Mouse (Mus musculus) spleen, adult 2 months (tissue): ENCODE measurements at regions not wholly inside any gene's neighbourhood (a gene's known extent, or its start where the extent isn't known, plus 50 kb on each side); places are given as distances from the start of the nearest gene placed in this dataset.
A peak's percentile ranks its signal among the peaks of the same experiment; 100 is the strongest.

ENCODE experiments used
- DNase-seq, 2 experiments: peaks; one replicate each; pipeline versions ENCODE4 v3.0.0 to v3.0.0-alpha.2; 2012 to 2021; ENCODE audit warnings: low spot score in 2 of 2, low read depth in 1 of 2
- H3K27ac ChIP-seq: fragments of 200-500 bp; 2 replicates; pipeline ENCODE4 v1.5.1; 2012; ENCODE audit warnings: low read length, inconsistent platforms; ENCODE audit not compliant: insufficient read depth
- H3K27me3 ChIP-seq: fragments of 200-500 bp; 2 replicates; pipeline ENCODE4 v1.6.1; 2012; ENCODE audit warnings: mild to moderate bottlenecking, moderate library complexity, low read length, inconsistent platforms; ENCODE audit not compliant: control insufficient read depth, insufficient read depth
- H3K36me3 ChIP-seq: fragments of 200-500 bp; 2 replicates; pipeline ENCODE4 v1.6.1; 2012; ENCODE audit warnings: mild to moderate bottlenecking, low read length, inconsistent platforms; ENCODE audit not compliant: control insufficient read depth, insufficient read depth
- H3K4me1 ChIP-seq: fragments of 200-500 bp; 2 replicates; pipeline ENCODE4 v1.6.1; 2011; ENCODE audit warnings: inconsistent platforms; ENCODE audit not compliant: control insufficient read depth, insufficient read depth, insufficient read length
- H3K4me3 ChIP-seq: fragments of 200-500 bp; 2 replicates; pipeline ENCODE4 v1.5.1; 2011; ENCODE audit warnings: mild to moderate bottlenecking, inconsistent platforms; ENCODE audit not compliant: insufficient read depth, insufficient read length; ENCODE audit errors: extremely low read depth
- CTCF ChIP-seq: fragments of 200-500 bp; IDR thresholded peaks from 2 replicates; pipeline ENCODE4 v1.5.1; 2011; ENCODE audit warnings: mild to moderate bottlenecking, inconsistent platforms; ENCODE audit not compliant: insufficient read depth, insufficient read length, insufficient replicate concordance; ENCODE audit errors: extremely low read depth
- POLR2A ChIP-seq: fragments of 200-500 bp; IDR thresholded peaks from 2 replicates; pipeline ENCODE4 v1.6.1; 2011; ENCODE audit warnings: low read depth, low read length, inconsistent platforms
- WGBS: fragments of 180-500 bp; shearing (Covaris S2); methylation state at CpG from one replicate; pipeline ENCODE4 v1.1.7; 2018; 5-methylcytosine and 5-hydroxymethylcytosine counted together

- no peak for TF ChIP-seq CTCF
- TF ChIP-seq POLR2A, result no peak
- WGBS, result 86% methylated on average over 7 of the region's 7 CpGs
- H3K4me3 ChIP-seq, result no peak overlapping the region
- H3K36me3 ChIP-seq, result no peaks in the 10 kb centered on the region
- DNase-seq, result no peak
- H3K4me1 ChIP-seq, result no peaks in the 10 kb centered on the region
- no peak overlapping the region for H3K27ac ChIP-seq
- H3K27me3 ChIP-seq, result no peaks in the 10 kb centered on the region
Measured at GRCm38 (mm10) chr11:114419002-114419401, 249.3 kb upstream of the Rpl38 start.

DNA sequence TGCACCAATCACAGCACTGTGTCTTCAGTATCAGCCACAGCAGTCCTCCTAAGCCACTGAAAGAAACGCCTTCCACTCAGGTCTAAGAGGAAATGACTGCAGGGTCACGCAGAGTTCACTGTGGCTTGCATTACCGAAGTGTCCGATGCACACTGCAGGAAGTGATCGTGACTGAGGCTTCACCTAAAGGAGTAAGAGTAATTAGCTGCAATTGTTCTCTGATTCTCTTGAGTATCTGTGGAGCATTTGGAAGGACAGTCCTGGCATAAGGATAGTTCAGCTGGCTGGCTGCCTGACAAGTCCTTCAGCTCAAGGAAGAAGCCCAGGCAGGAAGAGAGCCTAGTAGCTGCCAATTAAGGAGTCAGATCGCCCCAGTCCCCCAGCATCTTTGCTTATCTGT lies 252.2 kb upstream of the Rpl38 start:
- Histone ChIP-seq H3K27ac (no peak overlapping the region), H3K4me1 (no peaks in the 10 kb centered on the region), H3K4me3 (no peak overlapping the region), H3K27me3 (no peaks in the 10 kb centered on the region), H3K36me3 (no peaks in the 10 kb centered on the region)
- no peak for TF ChIP-seq CTCF
- TF ChIP-seq POLR2A, result no peak
- 34% methylated on average over 6 of the region's 6 CpGs for WGBS
- no peak for DNase-seq

DNA sequence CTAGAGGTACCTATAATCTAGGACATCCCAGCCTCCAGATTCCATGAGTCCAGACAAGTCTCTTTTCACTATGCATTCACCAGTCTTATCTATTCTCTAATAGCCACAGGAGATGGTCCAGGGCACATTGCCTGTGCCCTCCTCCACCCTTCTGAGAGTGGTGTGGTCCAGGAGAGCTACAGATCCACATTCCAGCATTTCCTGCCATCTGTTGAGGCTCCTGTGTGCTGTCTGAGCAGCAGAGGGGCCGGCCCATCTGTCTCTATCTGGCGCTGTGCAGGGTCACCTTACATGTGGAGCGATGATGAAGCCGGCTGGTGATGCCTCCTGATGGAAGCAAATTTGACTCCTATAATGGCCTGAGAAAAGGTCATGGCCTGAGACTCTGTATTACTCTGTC lies 263.9 kb upstream of the Rpl38 start:
- DNase-seq, result no peak
- TF ChIP-seq POLR2A (no peak), CTCF (no peak)
- H3K4me3 ChIP-seq, result no peak overlapping the region
- no peaks in the 10 kb centered on the region for H3K36me3 ChIP-seq
- no peak overlapping the region for H3K27ac ChIP-seq
- no peaks in the 10 kb centered on the region for H3K27me3 ChIP-seq
- 83% methylated on average over 4 of the region's 4 CpGs for WGBS
- H3K4me1 ChIP-seq, result no peaks in the 10 kb centered on the region

- no peak overlapping the region for H3K4me3 ChIP-seq
- whole genome bisulfite sequencing, result 78% methylated on average over 15 of the region's 15 CpGs
- H3K4me1 ChIP-seq, result no peaks in the 10 kb centered on the region
- H3K27ac ChIP-seq, result no peak overlapping the region
- no peak for DNase-seq
- TF ChIP-seq POLR2A, result no peak
- TF ChIP-seq CTCF, result no peak
- H3K36me3 ChIP-seq, result no peaks in the 10 kb centered on the region
- no peaks in the 10 kb centered on the region for H3K27me3 ChIP-seq
Measured at GRCm38 (mm10) chr11:114402556-114403320, 265.6 kb upstream of the Rpl38 start.

DNA sequence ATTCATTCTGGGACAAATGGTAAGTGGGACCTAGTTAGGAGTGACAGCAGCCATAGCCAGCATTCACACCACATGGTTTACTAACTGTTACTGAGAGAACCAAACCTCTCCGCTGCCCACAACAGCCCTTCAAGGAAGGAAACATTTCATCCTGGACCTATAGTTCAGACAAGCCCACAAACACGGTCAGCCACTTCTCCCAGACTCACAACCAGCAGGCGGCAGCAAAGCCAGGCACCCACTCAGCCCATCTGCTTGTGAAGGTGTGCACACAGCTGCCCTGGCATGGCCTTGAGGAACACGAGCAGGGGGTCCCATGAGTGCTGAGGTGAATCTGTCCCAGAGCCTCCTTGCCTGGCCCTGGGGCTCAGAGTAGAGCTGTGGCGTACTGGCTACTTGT lies 267.6 kb upstream of the Rpl38 start:
- Histone ChIP-seq H3K36me3 (no peaks in the 10 kb centered on the region), H3K4me3 (no peak overlapping the region), H3K27ac (no peak overlapping the region), H3K4me1 (no peaks in the 10 kb centered on the region), H3K27me3 (no peaks in the 10 kb centered on the region)
- DNase-seq, result no peak
- TF ChIP-seq POLR2A, result no peak
- peak; percentile 22; the same call in 1 of the 2 replicates for TF ChIP-seq CTCF
- WGBS, result 29% methylated on average over 5 of the region's 5 CpGs

DNA sequence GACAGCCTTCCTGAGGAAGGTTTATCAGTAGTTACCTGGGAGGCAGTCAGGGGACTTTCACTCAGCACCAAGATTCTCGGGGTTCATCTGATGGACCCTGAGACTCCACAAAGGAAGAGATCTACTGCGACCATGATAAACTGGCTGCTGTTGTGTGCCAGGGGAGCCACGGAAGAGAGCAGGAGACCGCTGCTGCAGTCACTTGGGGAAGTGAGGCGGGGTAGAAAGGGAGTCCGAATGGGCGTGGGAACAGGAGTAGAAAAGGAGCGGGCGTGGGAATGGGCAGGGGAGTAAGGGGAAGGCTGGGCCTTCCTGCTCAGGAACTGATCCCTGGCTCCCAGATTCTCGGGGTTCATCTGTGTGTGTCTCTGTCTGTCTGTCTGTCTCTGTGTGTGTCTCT lies 276.2 kb upstream of the Rpl38 start:
- WGBS, result 25% methylated on average over 10 of the region's 10 CpGs
- no peak overlapping the region for H3K27ac ChIP-seq
- no peak for TF ChIP-seq POLR2A
- no peak for TF ChIP-seq CTCF
- no peak overlapping the region for H3K4me3 ChIP-seq
- DNase-seq, result no peak
- H3K36me3 ChIP-seq, result no peaks in the 10 kb centered on the region
- H3K27me3 ChIP-seq, result no peaks in the 10 kb centered on the region
- peaks cover 3% of the 10 kb centered on the region; the same call in 1 of the 2 replicates for H3K4me1 ChIP-seq

DNA sequence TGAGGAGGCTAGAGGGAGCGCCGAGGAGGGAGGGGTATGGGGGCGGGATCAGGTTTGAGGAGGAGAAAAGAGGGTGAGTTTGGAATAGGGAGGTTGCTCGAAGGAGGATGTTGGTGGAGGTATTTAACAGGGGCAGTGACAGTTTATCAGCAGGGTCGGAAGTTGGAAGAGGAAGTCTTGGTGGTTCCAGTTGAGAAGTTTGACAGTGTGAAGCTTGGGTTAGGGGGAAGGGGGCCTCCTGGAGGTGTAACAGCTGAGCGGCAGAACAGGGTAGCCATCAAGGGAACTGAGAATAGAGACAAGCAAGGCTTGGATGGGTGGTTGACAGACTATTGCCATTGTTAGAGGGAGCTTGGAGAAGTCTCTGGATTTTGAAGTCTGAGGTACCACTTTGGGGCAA lies 276.8 kb upstream of the Rpl38 start:
- WGBS, result 5% methylated on average over 6 of the region's 6 CpGs
- peak; percentile 34 for DNase-seq
- no peak overlapping the region for H3K4me3 ChIP-seq

More for the DNA sequence above, 276.8 kb upstream of the Rpl38 start:
- no peak for TF ChIP-seq CTCF
- TF ChIP-seq POLR2A, result no peak
- Histone ChIP-seq H3K4me1 (peaks cover 3% of the 10 kb centered on the region; the same call in 1 of the 2 replicates), H3K27me3 (no peaks in the 10 kb centered on the region), H3K27ac (no peak overlapping the region), H3K36me3 (no peaks in the 10 kb centered on the region)
